Mouse (Mus musculus): ENCODE measurements at regions not wholly inside any gene's neighbourhood (a gene's known extent, or its start where the extent isn't known, plus 50 kb on each side); places are given as distances from the start of the nearest gene placed in this dataset.

GRCm38 (mm10) chr8:34679565-34680291 is 568.2 kb upstream of the Gm10131 start:
- no peaks in the 10 kb centered on the region for H3K36me3 ChIP-seq (ENCODE audit: control insufficient read depth, insufficient read depth, low read length, poor library complexity, severe bottlenecking)
- no peaks in the 10 kb centered on the region for H3K9me3 ChIP-seq (ENCODE audit: control insufficient read depth, insufficient read depth, low read depth, low read length)
- in situ Hi-C loops (cut with MboI; ENCODE audit: low sequenced_read_pairs in 2 of 2, unreplicated experiment in 2 of 2): no loop called here
- TF ChIP-seq ZC3H11A (IDR thresholded peaks at IDR 0.05; ENCODE audit: borderline replicate concordance, low read depth, low read length) (no peak), MAFK (IDR thresholded peaks at IDR 0.05; ENCODE audit: insufficient read depth, low read depth, low read length) (peak; percentile 70; the same call in 1 of the 2 replicates)
- H3K4me3 ChIP-seq (ENCODE audit: insufficient read depth in 1 of 2, low read depth in 1 of 2, low read length in 2 of 2, poor library complexity in 1 of 2, severe bottlenecking in 1 of 2): peak overlapping the region in 1 of 2 experiments; percentile 10; a peak in 1 of 4 replicates
- no peak overlapping the region for H3K27ac ChIP-seq (ENCODE audit: insufficient read depth, low read depth, low read length, poor library complexity, severe bottlenecking)
- H3K9ac ChIP-seq (ENCODE audit: insufficient read depth, low read depth, low read length, poor library complexity, severe bottlenecking): no peak overlapping the region; the same call in 1 of the 2 replicates
- DNase-seq (ENCODE audit: low read depth, low spot score): no peak
- peaks cover 0 to 2% of the 10 kb centered on the region in 2 experiments; a peak in 1 of 4 replicates for H3K4me1 ChIP-seq (ENCODE audit: control insufficient read depth in 2 of 2, insufficient read depth in 2 of 2, low read length in 2 of 2, poor library complexity in 1 of 2)

DNA sequence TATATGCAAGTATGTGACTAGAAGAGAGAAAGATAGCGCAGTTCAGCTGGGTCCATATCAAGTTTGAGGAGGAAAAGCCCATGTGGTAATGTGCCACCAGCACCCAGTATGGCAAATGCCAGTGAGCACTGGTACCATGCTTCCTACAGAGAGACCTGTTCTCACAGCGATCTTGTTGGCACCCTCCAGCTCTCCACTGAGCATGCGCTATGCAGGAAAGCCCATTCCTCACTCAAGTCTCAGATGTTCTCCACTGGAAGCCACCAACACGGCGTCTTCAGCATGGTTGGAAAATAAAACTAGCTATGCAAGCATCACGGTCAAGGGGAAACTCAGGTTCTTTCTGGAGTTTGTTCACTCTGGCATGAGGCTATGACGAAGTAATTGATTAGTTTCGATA is 567.3 kb upstream of the Gm10131 start:
- Histone ChIP-seq H3K9me3 (ENCODE audit: control insufficient read depth, insufficient read depth, low read depth, low read length) (no peaks in the 10 kb centered on the region), H3K36me3 (ENCODE audit: control insufficient read depth, insufficient read depth, low read length, poor library complexity, severe bottlenecking) (no peaks in the 10 kb centered on the region), H3K9ac (ENCODE audit: insufficient read depth, low read depth, low read length, poor library complexity, severe bottlenecking) (no peak overlapping the region), H3K4me3 (ENCODE audit: insufficient read depth in 1 of 2, low read depth in 1 of 2, low read length in 2 of 2, poor library complexity in 1 of 2, severe bottlenecking in 1 of 2) (no peak overlapping the region), H3K27ac (ENCODE audit: insufficient read depth, low read depth, low read length, poor library complexity, severe bottlenecking) (no peak overlapping the region), H3K4me1 (ENCODE audit: control insufficient read depth in 2 of 2, insufficient read depth in 2 of 2, low read length in 2 of 2, poor library complexity in 1 of 2) (peaks cover 0 to 2% of the 10 kb centered on the region in 2 experiments; a peak in 1 of 4 replicates)
- no peak for DNase-seq (ENCODE audit: low read depth, low spot score)
- no peak for TF ChIP-seq ZC3H11A (IDR thresholded peaks at IDR 0.05; ENCODE audit: borderline replicate concordance, low read depth, low read length)
- no peak for TF ChIP-seq CHD2 (IDR thresholded peaks at IDR 0.05; ENCODE audit: low read depth, low read length)
- no peak for TF ChIP-seq HCFC1 (IDR thresholded peaks at IDR 0.05; ENCODE audit: borderline replicate concordance, insufficient read depth, low read length)
- no peak for TF ChIP-seq MAFK (IDR thresholded peaks at IDR 0.05; ENCODE audit: insufficient read depth, low read depth, low read length)
- TF ChIP-seq ZNF384 (IDR thresholded peaks at IDR 0.05; ENCODE audit: low read depth, low read length): no peak
- in situ Hi-C loops (cut with MboI; ENCODE audit: low sequenced_read_pairs in 2 of 2, unreplicated experiment in 2 of 2): no loop called here

- no peak for TF ChIP-seq MAFK (IDR thresholded peaks at IDR 0.05; ENCODE audit: insufficient read depth, low read depth, low read length)
- no peak for DNase-seq (ENCODE audit: low read depth, low spot score)
- H3K9ac ChIP-seq (ENCODE audit: insufficient read depth, low read depth, low read length, poor library complexity, severe bottlenecking): no peak overlapping the region
- H3K36me3 ChIP-seq (ENCODE audit: control insufficient read depth, insufficient read depth, low read length, poor library complexity, severe bottlenecking): no peaks in the 10 kb centered on the region
- H3K4me1 ChIP-seq (ENCODE audit: control insufficient read depth in 2 of 2, insufficient read depth in 2 of 2, low read length in 2 of 2, poor library complexity in 1 of 2): no peaks in the 10 kb centered on the region
- H3K9me3 ChIP-seq (ENCODE audit: control insufficient read depth, insufficient read depth, low read depth, low read length): no peaks in the 10 kb centered on the region
- in situ Hi-C loops (cut with MboI; ENCODE audit: low sequenced_read_pairs in 2 of 2, unreplicated experiment in 2 of 2): no loop called here
- no peak overlapping the region for H3K4me3 ChIP-seq (ENCODE audit: insufficient read depth in 1 of 2, low read depth in 1 of 2, low read length in 2 of 2, poor library complexity in 1 of 2, severe bottlenecking in 1 of 2)
- H3K27ac ChIP-seq (ENCODE audit: insufficient read depth, low read depth, low read length, poor library complexity, severe bottlenecking): no peak overlapping the region
Measured at GRCm38 (mm10) chr8:34671716-34672115, 560.2 kb upstream of the Gm10131 start.

- Histone ChIP-seq H3K9me3 (ENCODE audit: control insufficient read depth, insufficient read depth, low read depth, low read length) (no peaks in the 10 kb centered on the region), H3K4me1 (ENCODE audit: control insufficient read depth in 2 of 2, insufficient read depth in 2 of 2, low read length in 2 of 2, poor library complexity in 1 of 2) (no peaks in the 10 kb centered on the region), H3K9ac (ENCODE audit: insufficient read depth, low read depth, low read length, poor library complexity, severe bottlenecking) (no peak overlapping the region), H3K4me3 (ENCODE audit: insufficient read depth in 1 of 2, low read depth in 1 of 2, low read length in 2 of 2, poor library complexity in 1 of 2, severe bottlenecking in 1 of 2) (no peak overlapping the region), H3K27ac (ENCODE audit: insufficient read depth, low read depth, low read length, poor library complexity, severe bottlenecking) (no peak overlapping the region), H3K36me3 (ENCODE audit: control insufficient read depth, insufficient read depth, low read length, poor library complexity, severe bottlenecking) (no peaks in the 10 kb centered on the region)
- DNase-seq (ENCODE audit: low read depth, low spot score): no peak
- in situ Hi-C loops (cut with MboI; ENCODE audit: low sequenced_read_pairs in 2 of 2, unreplicated experiment in 2 of 2): no loop called here
- TF ChIP-seq MAFK (IDR thresholded peaks at IDR 0.05; ENCODE audit: insufficient read depth, low read depth, low read length) (no peak), ZC3H11A (IDR thresholded peaks at IDR 0.05; ENCODE audit: borderline replicate concordance, low read depth, low read length) (no peak), ZNF384 (IDR thresholded peaks at IDR 0.05; ENCODE audit: low read depth, low read length) (no peak), HCFC1 (IDR thresholded peaks at IDR 0.05; ENCODE audit: borderline replicate concordance, insufficient read depth, low read length) (no peak), CHD2 (IDR thresholded peaks at IDR 0.05; ENCODE audit: low read depth, low read length) (no peak)
Measured at GRCm38 (mm10) chr8:34670930-34671715, 559.6 kb upstream of the Gm10131 start.

All from ES-E14 (cell line).